Mouse (Mus musculus) E14TG2a.4 (cell line): ENCODE data around the gene Dars.
"Not testable (repeated sequence)": the region's sequence is repeated elsewhere in the genome, so short reads cannot be mapped to it uniquely, and the experiment has no call there.

Source experiments
- H3K27me3 ChIP-seq: 2 replicates; pipeline ENCODE4 v1.6.1; 2014; ENCODE audit warnings: low read length, control low read depth; ENCODE audit not compliant: insufficient read depth
- H3K36me3 ChIP-seq: 2 replicates; pipeline ENCODE4 v1.6.1; 2014; ENCODE audit warnings: low read length, control low read depth; ENCODE audit not compliant: insufficient read depth
- H3K4me1 ChIP-seq: replicated peaks from 2 replicates; pipeline ENCODE4 v1.6.1; 2014; ENCODE audit warnings: low read depth, low read length, control low read depth
- H3K4me3 ChIP-seq: replicated peaks from 2 replicates; pipeline ENCODE4 v1.5.1; 2014; ENCODE audit warnings: mild to moderate bottlenecking, low read length
- H3K9me3 ChIP-seq: 2 replicates; pipeline ENCODE4 v1.6.1; 2014; ENCODE audit warnings: low read length, control low read depth
- CTCF ChIP-seq: conservative IDR thresholded peaks from 2 replicates; pipeline ENCODE4 v1.5.1; 2014; ENCODE audit warnings: low read length
- NANOG ChIP-seq: IDR thresholded peaks from 2 replicates; pipeline ENCODE4 v1.6.1; 2014; ENCODE audit warnings: borderline replicate concordance, low read length, mixed read lengths
- POU5F1 ChIP-seq: IDR thresholded peaks from 2 replicates; pipeline ENCODE4 v1.6.1; 2014; ENCODE audit warnings: low read length, borderline replicate concordance

Gene Dars

GRCm38 (mm10) chr1:128344232-128344631 lies 72.9 kb downstream of the Dars start:
- no peak for TF ChIP-seq NANOG
- TF ChIP-seq POU5F1, result no peak
- no peak for TF ChIP-seq CTCF
- peaks cover 19% of the 10 kb centered on the region for H3K4me1 ChIP-seq
- no peak overlapping the region for H3K4me3 ChIP-seq
- H3K36me3 ChIP-seq, result peaks cover 90% of the 10 kb centered on the region
- H3K9me3 ChIP-seq, result no peaks in the 10 kb centered on the region
- no peaks in the 10 kb centered on the region for H3K27me3 ChIP-seq

GRCm38 (mm10) chr1:128337708-128338320 lies 79.4 kb downstream of the Dars start:
- Histone ChIP-seq H3K4me1 (no peaks in the 10 kb centered on the region), H3K27me3 (no peaks in the 10 kb centered on the region), H3K4me3 (no peak overlapping the region), H3K36me3 (peaks cover 88% of the 10 kb centered on the region), H3K9me3 (no peaks in the 10 kb centered on the region)
- no peak for TF ChIP-seq NANOG
- no peak for TF ChIP-seq CTCF
- TF ChIP-seq POU5F1, result no peak

- H3K36me3 ChIP-seq, result peaks cover 77% of the 10 kb centered on the region
- H3K27me3 ChIP-seq, result no peaks in the 10 kb centered on the region
- no peaks in the 10 kb centered on the region for H3K9me3 ChIP-seq
- TF ChIP-seq CTCF (no peak), POU5F1 (no peak), NANOG (no peak)
- H3K4me1 ChIP-seq, result no peaks in the 10 kb centered on the region
- no peak overlapping the region for H3K4me3 ChIP-seq
Measured at GRCm38 (mm10) chr1:128330313-128330712, 86.9 kb downstream of the Dars start.

GRCm38 (mm10) chr1:128328218-128328617 lies 89.0 kb downstream of the Dars start, which contains the start of gene Lct:
Gene Lct, minus strand, starts transcription at chr1:128328318.
- no peak within 1 kb of the TSS for H3K4me3 ChIP-seq
- TF ChIP-seq CTCF, result no peak
- no peak for TF ChIP-seq NANOG
- TF ChIP-seq POU5F1, result no peak
- H3K27me3 ChIP-seq, result no peaks in the 10 kb centered on the region
- peaks cover 56% of the 10 kb centered on the region for H3K36me3 ChIP-seq
- no peaks in the 10 kb centered on the region for H3K4me1 ChIP-seq
- H3K9me3 ChIP-seq, result no peaks in the 10 kb centered on the region

- Histone ChIP-seq H3K27me3 (no peaks in the 10 kb centered on the region), H3K36me3 (peaks cover 45% of the 10 kb centered on the region), H3K4me3 (no peak overlapping the region), H3K9me3 (no peaks in the 10 kb centered on the region), H3K4me1 (no peaks in the 10 kb centered on the region)
- TF ChIP-seq POU5F1, result no peak
- TF ChIP-seq CTCF, result no peak
- TF ChIP-seq NANOG, result no peak
Measured at GRCm38 (mm10) chr1:128327165-128327564, 90.0 kb downstream of the Dars start.

GRCm38 (mm10) chr1:128324776-128325175 lies 92.4 kb downstream of the Dars start:
- Histone ChIP-seq H3K27me3 (no peaks in the 10 kb centered on the region), H3K36me3 (peaks cover 22% of the 10 kb centered on the region), H3K4me3 (no peak overlapping the region), H3K4me1 (no peaks in the 10 kb centered on the region), H3K9me3 (no peaks in the 10 kb centered on the region)
- no peak; the same call in 1 of the 2 replicates for TF ChIP-seq CTCF
- TF ChIP-seq NANOG, result no peak
- no peak for TF ChIP-seq POU5F1

GRCm38 (mm10) chr1:128323026-128323643 lies 94.0 kb downstream of the Dars start:
- TF ChIP-seq CTCF, result no peak
- no peak for TF ChIP-seq NANOG
- no peak for TF ChIP-seq POU5F1
- H3K4me3 ChIP-seq, result no peak overlapping the region
- H3K27me3 ChIP-seq, result no peaks in the 10 kb centered on the region
- H3K4me1 ChIP-seq, result no peaks in the 10 kb centered on the region
- no peaks in the 10 kb centered on the region for H3K9me3 ChIP-seq
- peaks cover 7% of the 10 kb centered on the region for H3K36me3 ChIP-seq

- not testable (repeated sequence) for H3K4me1 ChIP-seq, H3K9me3 ChIP-seq
Measured at GRCm38 (mm10) chr1:128319266-128319665, 97.9 kb downstream of the Dars start.

GRCm38 (mm10) chr1:128314665-128315064 lies 102.5 kb downstream of the Dars start:
- Histone ChIP-seq H3K36me3 (no peaks in the 10 kb centered on the region), H3K9me3 (no peaks in the 10 kb centered on the region), H3K4me1 (peaks cover 4% of the 10 kb centered on the region; the same call in 1 of the 2 replicates), H3K4me3 (no peak overlapping the region), H3K27me3 (no peaks in the 10 kb centered on the region)
- TF ChIP-seq CTCF, result no peak
- no peak for TF ChIP-seq NANOG
- TF ChIP-seq POU5F1, result no peak

More at GRCm38 (mm10) chr1:128319266-128319665, 97.9 kb downstream of the Dars start:
- H3K4me3 ChIP-seq, H3K27me3 ChIP-seq, H3K36me3 ChIP-seq: not testable (repeated sequence)
